ENCODE assay signal across 7 mouse cellular contexts in genomic region chr3:65441586-65442111, GRCm38 (mm10). TPM values are rescaled to one million over a fixed set of nuclear protein-coding genes. Genes with fewer than 3 reads are reported as not detected.
DNase-seq lines count a peak whose midpoint lies in the region; ATAC-seq and TF ChIP-seq lines count a peak whose summit lies in the region.

No protein-coding gene starts in this region.

- no peaks in the 10 kb centered on the region for H3K27me3 ChIP-seq in kidney, adult 2 months (replicated peaks; ENCODE audit: control insufficient read depth, insufficient read depth, low read length)
- no peaks in the 10 kb centered on the region for H3K27me3 ChIP-seq in midbrain, postnatal 0 days (ENCODE audit: insufficient read depth, low read length)

- ATAC-seq in midbrain, postnatal 0 days (ENCODE audit: low FRiP score), result peak; percentile 84

- no peaks in the 10 kb centered on the region for H3K9me3 ChIP-seq in midbrain, postnatal 0 days (ENCODE audit: low read length)

- H3K4me1 ChIP-seq in kidney, adult 2 months (ENCODE audit: control insufficient read depth, insufficient read depth, low read length), result peaks cover 7% of the 10 kb centered on the region
- no peaks in the 10 kb centered on the region for H3K4me1 ChIP-seq in midbrain, postnatal 0 days (ENCODE audit: insufficient read depth, low read length)

- TF ChIP-seq POLR2A in kidney, adult 2 months (IDR thresholded peaks at IDR 0.05; ENCODE audit: low read depth, low read length), result no peak

- H3K4me3 ChIP-seq in kidney, adult 2 months (ENCODE audit: insufficient read depth, low read depth, low read length), result no peak overlapping the region
- H3K4me3 ChIP-seq in midbrain, postnatal 0 days (ENCODE audit: low read depth, low read length), result no peak overlapping the region

- H3K9ac ChIP-seq in midbrain, postnatal 0 days (replicated peaks; ENCODE audit: low read length, poor library complexity, severe bottlenecking), result 0 out of 2 replicates have a peak overlapping the region, but pooled peaks have one; percentile 36

- peak overlapping the region; percentile 30 for H3K27ac ChIP-seq in kidney, adult 2 months (ENCODE audit: insufficient read depth, low read depth, low read length)
- peak overlapping the region; percentile 57; the same call in 1 of the 2 replicates for H3K27ac ChIP-seq in midbrain, postnatal 0 days (ENCODE audit: low read depth, low read length)

- peak; percentile 59 for DNase-seq in brain, embryonic 18.5 days (ENCODE audit: low read depth, low spot score)
- DNase-seq in cerebellum, postnatal 25 days, result peak; percentile 61 to 64
- DNase-seq in gastrocnemius, postnatal 25 days, result peak; percentile 57
- DNase-seq in kidney, adult 2 months, result peak; percentile 39
- peak; percentile 53 to 63 for DNase-seq in left cerebral cortex, postnatal 36 days (ENCODE audit: low spot score in 2 of 2)
- DNase-seq in midbrain, postnatal 0 days (ENCODE audit: low spot score), result peak; percentile 82
- DNase-seq in thymus, adult 18-20 months, result no peak

- WGBS in kidney, adult 2 months, result 30% methylated on average over 8 of the region's 8 CpGs
- 26% methylated on average over 8 of the region's 8 CpGs for WGBS in midbrain, postnatal 0 days

- no peak for TF ChIP-seq CTCF in kidney, adult 2 months (conservative IDR thresholded peaks at IDR 0.05; ENCODE audit: insufficient read depth, insufficient read length, low read depth, low read length)
- no peak for TF ChIP-seq CTCF in midbrain, postnatal 0 days (IDR thresholded peaks at IDR 0.05)

- H3K36me3 ChIP-seq in kidney, adult 2 months (ENCODE audit: control insufficient read depth, insufficient read depth, low read length), result no peaks in the 10 kb centered on the region
- H3K36me3 ChIP-seq in midbrain, postnatal 0 days (ENCODE audit: insufficient read depth, low read length), result no peaks in the 10 kb centered on the region

- intact Hi-C loops in left cerebral cortex, postnatal 36 days (cut with DNase I), result loop anchor here (5.0 kb wide), 1 partner anchor 86 kb away; the partner anchor contains the start of gene Tiparp

- H3K4me2 ChIP-seq in midbrain, postnatal 0 days (ENCODE audit: low read depth, low read length, poor library complexity, severe bottlenecking), result peak overlapping the region; percentile 9; the same call in 1 of the 2 replicates

RNA-seq across cellular contexts. Expression of gene Ssr3, which starts 49.2 kb away (rescaled TPM):
- 100 to 1,000 TPM; 120 to 130 TPM for total RNA-seq in gastrocnemius, postnatal 25 days (2021)
- polyA plus RNA-seq in kidney, adult 2 months (2012; rRNA removed), result 65.2 and 80.8 TPM in 2 replicates
- total RNA-seq in left cerebral cortex, postnatal 36 days (2021), result 10 to 100 TPM; 89.4 to 90.8 TPM
- 140 and 187 TPM in 2 replicates for total RNA-seq in midbrain, postnatal 0 days (2014; rRNA removed)
- polyA plus RNA-seq in midbrain, postnatal 0 days (2015; fragmentation: Nextera tagmentation; extraction: Ambion mirVana), result 147 and 151 TPM in 2 replicates

Comparison
In these comparisons a context has a peak if more than half of its experiments do, and no peak if none do; other contexts are left out.
1. DNase-seq: peak in brain, embryonic 18.5 days (single experiment), cerebellum, postnatal 25 days (2 of 2), gastrocnemius, postnatal 25 days (single experiment), kidney, adult 2 months (single experiment), left cerebral cortex, postnatal 36 days (2 of 2) and midbrain, postnatal 0 days (single experiment); none in thymus, adult 18-20 months (0 of 2).